Mouse (Mus musculus): ENCODE measurements around the gene Zbtb4. TPM values are rescaled to one million over a fixed set of nuclear protein-coding genes. Genes with fewer than 3 reads are reported as not detected.
A peak's percentile ranks its signal among the peaks of the same experiment; 100 is the strongest.

The Zbtb4 gene
- polyA plus RNA-seq, 1 experiment from 2014 or later, result 2.7 TPM

GRCm38 (mm10) chr11:69752686-69753085 lies 13.0 kb upstream of the Zbtb4 start:
- Histone ChIP-seq H3K36me3 (peaks cover 14% of the 10 kb centered on the region), H3K4me1 (peaks cover 58% of the 10 kb centered on the region), H3K9me3 (no peaks in the 10 kb centered on the region), H3K4me2 (no peak overlapping the region), H3K4me3 (no peak overlapping the region), H3K9ac (peak overlapping the region; percentile 63), H3K27ac (replicated peaks) (0 out of 2 replicates have a peak overlapping the region, but pooled peaks have one; percentile 2), H3K27me3 (replicated peaks) (no peaks in the 10 kb centered on the region)
- no peak for ATAC-seq (ENCODE audit: extremely low read depth, insufficient number of reproducible peaks, low FRiP score, low TSS enrichment)

GRCm38 (mm10) chr11:69754233-69754632 lies 11.5 kb upstream of the Zbtb4 start:
- Histone ChIP-seq H3K27ac (replicated peaks) (no peak overlapping the region), H3K9me3 (no peaks in the 10 kb centered on the region), H3K4me1 (peaks cover 58% of the 10 kb centered on the region), H3K36me3 (peaks cover 3% of the 10 kb centered on the region; the same call in 1 of the 2 replicates), H3K27me3 (replicated peaks) (no peaks in the 10 kb centered on the region), H3K9ac (peak overlapping the region; percentile 54; the same call in 1 of the 2 replicates), H3K4me2 (no peak overlapping the region), H3K4me3 (no peak overlapping the region)
- ATAC-seq (ENCODE audit: extremely low read depth, insufficient number of reproducible peaks, low FRiP score, low TSS enrichment), result no peak
- 78% methylated on average over 5 of the region's 5 CpGs for WGBS

- no peaks in the 10 kb centered on the region for H3K27me3 ChIP-seq (replicated peaks)
- 53% methylated on average over 3 of the region's 3 CpGs for WGBS
- peak overlapping the region; percentile 75 for H3K4me2 ChIP-seq
- no peaks in the 10 kb centered on the region for H3K9me3 ChIP-seq
- H3K4me1 ChIP-seq, result peaks cover 61% of the 10 kb centered on the region
- H3K4me3 ChIP-seq, result no peak overlapping the region
- no peak overlapping the region for H3K27ac ChIP-seq (replicated peaks)
- H3K9ac ChIP-seq, result no peak overlapping the region
- peaks cover 3% of the 10 kb centered on the region; the same call in 1 of the 2 replicates for H3K36me3 ChIP-seq
- no peak for ATAC-seq (ENCODE audit: extremely low read depth, insufficient number of reproducible peaks, low FRiP score, low TSS enrichment)
Measured at GRCm38 (mm10) chr11:69754701-69755100, 11.0 kb upstream of the Zbtb4 start.

GRCm38 (mm10) chr11:69757303-69758089 lies 8.2 kb upstream of the Zbtb4 start:
- Histone ChIP-seq H3K9me3 (no peaks in the 10 kb centered on the region), H3K9ac (peak overlapping the region; percentile 95), H3K4me3 (peak overlapping the region; percentile 69), H3K27me3 (replicated peaks) (no peaks in the 10 kb centered on the region), H3K27ac (replicated peaks) (peak overlapping the region; percentile 99), H3K4me1 (peaks cover 56% of the 10 kb centered on the region), H3K4me2 (peak overlapping the region; percentile 75), H3K36me3 (peaks cover 3% of the 10 kb centered on the region; the same call in 1 of the 2 replicates)
- ATAC-seq (ENCODE audit: extremely low read depth, insufficient number of reproducible peaks, low FRiP score, low TSS enrichment), result no peak
- 41% methylated on average over 9 of the region's 9 CpGs for WGBS

GRCm38 (mm10) chr11:69758090-69758456 lies 7.6 kb upstream of the Zbtb4 start:
- Histone ChIP-seq H3K36me3 (peaks cover 3% of the 10 kb centered on the region; the same call in 1 of the 2 replicates), H3K4me2 (peak overlapping the region; percentile 75), H3K9ac (peak overlapping the region; percentile 95), H3K4me1 (peaks cover 50% of the 10 kb centered on the region), H3K27ac (replicated peaks) (peak overlapping the region; percentile 99), H3K4me3 (peak overlapping the region; percentile 69), H3K9me3 (no peaks in the 10 kb centered on the region), H3K27me3 (replicated peaks) (no peaks in the 10 kb centered on the region)
- under 1% methylated on average over 26 of the region's 26 CpGs for WGBS
- ATAC-seq (ENCODE audit: extremely low read depth, insufficient number of reproducible peaks, low FRiP score, low TSS enrichment), result peak; percentile 76

DNA sequence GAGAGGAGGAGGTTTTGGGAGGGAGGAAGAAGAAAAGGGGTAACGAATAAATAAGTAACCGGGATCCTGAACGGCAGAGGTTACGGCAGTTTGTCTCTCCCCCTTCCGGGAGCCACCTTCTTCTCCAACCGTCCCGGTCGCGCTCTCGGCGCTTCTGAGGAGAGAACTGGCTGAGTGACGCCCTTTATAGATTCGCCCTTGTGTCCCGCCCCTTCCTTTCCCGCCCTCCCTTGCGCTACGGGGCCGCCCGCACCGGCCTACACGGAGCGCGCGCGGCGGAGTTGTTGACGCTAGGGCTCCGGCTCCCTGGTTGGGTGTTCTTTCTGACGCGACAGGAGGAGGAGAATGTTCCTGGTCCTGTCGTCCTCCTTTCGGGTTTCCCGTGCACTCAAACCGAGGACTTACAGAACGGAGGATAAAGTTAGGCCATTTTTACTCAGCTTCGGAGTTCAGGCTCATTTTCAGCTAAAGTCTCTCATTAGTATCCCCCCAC lies 7.2 kb upstream of the Zbtb4 start, which contains the start of gene Polr2a:
TSS of gene Polr2a (minus strand) at position 160 of the 493 bp plus-strand sequence.
- ATAC-seq (ENCODE audit: extremely low read depth, insufficient number of reproducible peaks, low FRiP score, low TSS enrichment), result peak; percentile 92
- Histone ChIP-seq H3K36me3 (peaks cover 3% of the 10 kb centered on the region; the same call in 1 of the 2 replicates), H3K9me3 (no peaks in the 10 kb centered on the region), H3K4me3 (peak within 1 kb of the TSS; percentile 69), H3K27me3 (replicated peaks) (no peaks in the 10 kb centered on the region), H3K4me2 (peak within 1 kb of the TSS; percentile 75), H3K4me1 (peaks cover 47% of the 10 kb centered on the region), H3K27ac (replicated peaks) (peak within 1 kb of the TSS; percentile 99), H3K9ac (peak within 1 kb of the TSS; percentile 95)
- under 1% methylated on average over 36 of the region's 36 CpGs for WGBS

GRCm38 (mm10) chr11:69758971-69759721 lies 6.6 kb upstream of the Zbtb4 start:
- WGBS, result under 1% methylated on average over 37 of the region's 37 CpGs
- Histone ChIP-seq H3K27me3 (replicated peaks) (no peaks in the 10 kb centered on the region), H3K36me3 (peaks cover 3% of the 10 kb centered on the region; the same call in 1 of the 2 replicates), H3K9me3 (no peaks in the 10 kb centered on the region), H3K4me1 (peaks cover 43% of the 10 kb centered on the region), H3K4me2 (peak overlapping the region; percentile 75), H3K9ac (peak overlapping the region; percentile 95), H3K27ac (replicated peaks) (peak overlapping the region; percentile 99), H3K4me3 (peak overlapping the region; percentile 69)
- peak; percentile 81 for ATAC-seq (ENCODE audit: extremely low read depth, insufficient number of reproducible peaks, low FRiP score, low TSS enrichment)

DNA sequence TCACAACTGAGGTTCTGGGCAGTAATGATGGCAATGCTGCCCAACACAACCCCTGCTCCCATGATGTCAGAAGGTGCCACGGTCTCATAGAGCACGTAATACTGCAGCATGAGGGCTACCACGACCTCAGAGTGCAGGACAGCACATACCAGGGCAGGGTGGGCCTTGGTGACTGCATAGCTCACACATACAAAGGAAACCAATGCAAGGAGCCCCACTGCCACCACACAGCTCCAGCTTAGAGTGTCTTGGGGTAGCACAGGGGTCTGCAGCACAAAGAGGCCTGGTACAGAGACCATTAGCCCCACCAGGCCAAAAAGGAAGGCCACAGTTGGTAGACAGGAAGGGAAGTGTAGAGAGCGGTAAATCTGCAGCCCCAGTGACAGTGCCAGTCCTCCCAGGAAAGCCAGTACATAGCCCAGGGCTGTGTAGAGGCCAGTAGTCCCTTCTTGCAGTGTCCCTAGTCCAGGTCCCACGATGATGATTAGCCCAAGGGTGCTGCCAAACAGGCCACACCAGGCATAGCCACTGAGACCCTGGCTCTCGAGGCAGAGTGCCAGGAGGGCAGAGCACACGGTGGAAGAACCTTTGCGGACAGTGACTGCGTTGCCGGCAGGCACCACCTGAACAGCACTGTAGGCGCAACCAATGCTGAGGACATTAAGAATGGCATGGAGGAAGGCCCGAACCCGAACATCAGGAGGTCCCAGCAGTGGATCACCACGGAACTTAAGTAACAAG lies 5.4 kb upstream of the Zbtb4 start:
- WGBS, result 80% methylated on average over 14 of the region's 14 CpGs
- Histone ChIP-seq H3K27me3 (replicated peaks) (no peaks in the 10 kb centered on the region), H3K9ac (peak overlapping the region; percentile 95), H3K9me3 (no peaks in the 10 kb centered on the region), H3K4me3 (peak overlapping the region; percentile 69; the same call in 1 of the 2 replicates), H3K27ac (replicated peaks) (peak overlapping the region; percentile 99), H3K4me2 (peak overlapping the region; percentile 75), H3K4me1 (peaks cover 37% of the 10 kb centered on the region), H3K36me3 (peaks cover 3% of the 10 kb centered on the region; the same call in 1 of the 2 replicates)
- no peak for ATAC-seq (ENCODE audit: extremely low read depth, insufficient number of reproducible peaks, low FRiP score, low TSS enrichment)

- Histone ChIP-seq H3K4me3 (no peak overlapping the region), H3K27ac (replicated peaks) (0 out of 2 replicates have a peak overlapping the region, but pooled peaks have one; percentile 8), H3K9me3 (no peaks in the 10 kb centered on the region), H3K4me1 (peaks cover 34% of the 10 kb centered on the region), H3K36me3 (no peaks in the 10 kb centered on the region), H3K4me2 (no peak overlapping the region), H3K9ac (no peak overlapping the region), H3K27me3 (replicated peaks) (no peaks in the 10 kb centered on the region)
- WGBS, result 88% methylated on average over 7 of the region's 7 CpGs
- ATAC-seq (ENCODE audit: extremely low read depth, insufficient number of reproducible peaks, low FRiP score, low TSS enrichment), result no peak
Measured at GRCm38 (mm10) chr11:69760901-69761200, 4.9 kb upstream of the Zbtb4 start.

DNA sequence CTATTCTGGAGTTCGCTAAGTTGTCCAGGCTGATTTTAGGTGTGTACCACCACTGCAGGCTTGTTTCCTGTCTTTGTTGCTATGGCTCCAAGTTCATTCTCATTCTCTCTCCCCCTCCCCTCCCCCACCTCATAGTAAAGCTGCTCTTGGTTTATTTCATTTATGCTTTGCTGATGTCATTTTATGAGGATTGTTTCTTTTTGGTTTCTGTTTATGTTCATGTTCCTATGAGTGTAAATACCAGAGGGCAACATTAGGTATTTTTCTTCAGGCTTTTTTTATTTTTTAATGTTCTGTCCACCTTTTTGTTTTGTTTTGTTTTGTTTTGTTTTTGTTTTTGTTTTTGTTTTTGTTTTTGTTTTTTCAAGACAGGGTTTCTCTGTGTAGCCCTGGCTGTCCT lies 3.8 kb upstream of the Zbtb4 start, which contains the start of gene Slc35g3:
TSS of gene Slc35g3 (minus strand) at position 101 of the 400 bp plus-strand sequence.
- peaks cover 29% of the 10 kb centered on the region for H3K4me1 ChIP-seq
- WGBS, result 48% methylated on average over 1 of the region's 1 CpGs
- no peak for ATAC-seq (ENCODE audit: extremely low read depth, insufficient number of reproducible peaks, low FRiP score, low TSS enrichment)
- no peaks in the 10 kb centered on the region for H3K9me3 ChIP-seq
- no peak within 1 kb of the TSS for H3K4me3 ChIP-seq
- no peaks in the 10 kb centered on the region for H3K27me3 ChIP-seq (replicated peaks)
- 0 out of 2 replicates have a peak within 1 kb of the TSS, but pooled peaks have one; percentile 8 for H3K27ac ChIP-seq (replicated peaks)
- no peak within 1 kb of the TSS for H3K9ac ChIP-seq
- H3K36me3 ChIP-seq, result no peaks in the 10 kb centered on the region
- H3K4me2 ChIP-seq, result no peak within 1 kb of the TSS
